Mouse (Mus musculus) brown adipose tissue, adult 24 weeks (tissue): ENCODE data around the gene Ppard. TPM values are rescaled to one million over a fixed set of nuclear protein-coding genes. Genes with fewer than 3 reads are reported as not detected.
"Not testable (repeated sequence)": the region's sequence is repeated elsewhere in the genome, so short reads cannot be mapped to it uniquely, and the experiment has no call there.

Experiments
- H3K27ac ChIP-seq: fragments of 200-500 bp; replicated peaks from 2 replicates; pipeline ENCODE4 v1.5.1; 2012; ENCODE audit warnings: low read depth, mild to moderate bottlenecking, low read length
- H3K4me1 ChIP-seq: fragments of 200-500 bp; 2 replicates; pipeline ENCODE4 v1.6.1; 2012; ENCODE audit warnings: low read length, mixed read lengths; ENCODE audit not compliant: control insufficient read depth, insufficient read depth, insufficient read length
- H3K4me3 ChIP-seq: fragments of 200-500 bp; 2 replicates; pipeline ENCODE4 v1.5.1; 2012; ENCODE audit warnings: low read depth, mild to moderate bottlenecking, low read length, moderate library complexity; ENCODE audit not compliant: insufficient read depth
- polyA plus RNA-seq: library from polyadenylated mRNA; stranded (reverse); fragments of >200 nt; gene quantifications from 2 replicates; pipeline ENCODE4 v1.2.4, GENCODE M21; 2012; ENCODE audit not compliant: missing spikeins, insufficient read depth, insufficient read length

The Ppard gene
- polyA plus RNA-seq, 1 experiment, result 15.2 TPM

GRCm38 (mm10) chr17:28212391-28212790, 20.1 kb upstream of the Ppard start:
- Histone ChIP-seq H3K4me3 (no peak overlapping the region), H3K27ac (no peak overlapping the region), H3K4me1 (no peaks in the 10 kb centered on the region)

- H3K27ac ChIP-seq, result no peak overlapping the region
- no peak overlapping the region for H3K4me3 ChIP-seq
- H3K4me1 ChIP-seq, result peaks cover 1% of the 10 kb centered on the region; the same call in 1 of the 2 replicates
Observed at GRCm38 (mm10) chr17:28213236-28213635, 19.3 kb upstream of the Ppard start.

- no peak overlapping the region for H3K4me3 ChIP-seq
- H3K4me1 ChIP-seq, result peaks cover 4% of the 10 kb centered on the region; the same call in 1 of the 2 replicates
- no peak overlapping the region for H3K27ac ChIP-seq
Observed at GRCm38 (mm10) chr17:28216791-28217190, 15.7 kb upstream of the Ppard start.

- 0 out of 2 replicates have a peak overlapping the region, but pooled peaks have one; percentile 6 for H3K4me3 ChIP-seq
- peak overlapping the region; percentile 61 for H3K27ac ChIP-seq
- peaks cover 4% of the 10 kb centered on the region; the same call in 1 of the 2 replicates for H3K4me1 ChIP-seq
Observed at GRCm38 (mm10) chr17:28217721-28218649, 14.5 kb upstream of the Ppard start.

- not testable (repeated sequence) for H3K27ac ChIP-seq, H3K4me1 ChIP-seq, H3K4me3 ChIP-seq
Observed at GRCm38 (mm10) chr17:28222463-28222862, 10.0 kb upstream of the Ppard start.

DNA sequence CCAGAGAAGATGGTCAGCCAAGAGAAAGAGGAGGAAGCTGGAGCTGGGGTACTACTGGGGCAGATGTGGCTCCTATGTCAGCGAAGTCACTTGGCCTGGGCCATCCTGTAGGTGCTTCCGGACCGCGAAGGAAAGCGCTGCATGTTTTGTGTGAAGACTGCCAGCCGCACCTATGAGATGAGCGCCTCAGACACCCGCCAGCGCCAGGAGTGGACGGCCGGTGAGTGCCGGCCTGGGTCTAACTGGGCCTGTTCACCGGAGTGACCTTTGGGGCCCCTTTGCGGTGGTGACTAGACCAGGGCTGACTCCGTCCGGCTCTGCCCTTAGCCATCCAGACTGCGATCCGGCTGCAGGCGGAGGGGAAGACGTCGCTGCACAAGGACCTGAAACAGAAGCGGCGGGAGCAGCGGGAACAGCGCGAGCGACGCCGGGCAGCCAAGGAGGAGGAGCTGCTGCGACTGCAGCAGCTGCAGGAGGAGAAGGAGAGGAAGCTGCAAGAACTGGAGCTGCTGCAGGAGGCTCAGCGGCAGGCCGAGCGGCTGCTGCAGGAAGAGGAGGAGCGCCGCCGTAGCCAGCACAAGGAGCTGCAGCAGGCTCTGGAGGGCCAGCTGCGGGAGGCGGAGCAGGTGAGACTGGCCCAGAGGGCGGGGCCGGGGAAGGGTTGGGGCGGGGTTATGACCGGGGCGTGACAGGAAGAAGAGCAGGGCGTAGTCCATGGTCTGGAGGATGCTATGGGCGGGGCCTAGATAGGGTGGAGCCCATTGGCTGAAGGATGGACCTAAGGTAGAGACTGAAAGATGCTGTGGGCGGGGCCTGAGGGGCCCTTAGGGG, 8.7 kb upstream of the Ppard start:
- H3K4me3 ChIP-seq, result peak overlapping the region; percentile 59
- no peak overlapping the region for H3K27ac ChIP-seq
- H3K4me1 ChIP-seq, result 0 out of 2 replicates have a peak, but pooled peaks cover 2% of the 10 kb centered on the region

- Histone ChIP-seq H3K27ac (no peak overlapping the region), H3K4me3 (no peak overlapping the region), H3K4me1 (0 out of 2 replicates have a peak, but pooled peaks cover 2% of the 10 kb centered on the region)
Observed at GRCm38 (mm10) chr17:28224615-28225014, 7.9 kb upstream of the Ppard start.

GRCm38 (mm10) chr17:28226014-28226413, 6.5 kb upstream of the Ppard start:
- Histone ChIP-seq H3K27ac (no peak overlapping the region), H3K4me3 (no peak overlapping the region), H3K4me1 (0 out of 2 replicates have a peak, but pooled peaks cover 2% of the 10 kb centered on the region)

DNA sequence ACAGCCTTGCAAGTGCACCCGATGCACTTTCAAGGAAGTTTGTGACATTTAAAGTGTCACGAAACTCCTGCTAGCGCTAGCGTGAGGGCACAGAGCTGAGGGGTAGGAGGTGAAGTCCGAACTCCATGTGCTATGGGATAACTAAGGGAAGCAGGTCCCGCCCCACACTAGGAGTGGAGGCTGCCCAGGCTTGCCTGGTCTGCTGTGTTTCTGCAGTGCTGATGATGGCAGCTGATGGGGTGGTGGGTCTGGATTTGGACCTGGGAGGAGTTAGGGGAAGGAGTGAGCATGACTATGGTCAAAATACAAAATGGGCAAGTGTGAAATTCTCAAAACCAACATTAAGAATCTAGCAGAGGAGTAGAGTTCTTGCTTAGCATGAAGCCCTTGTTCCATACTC, 2.0 kb upstream of the Ppard start:
- Histone ChIP-seq H3K4me1 (peaks cover 13% of the 10 kb centered on the region), H3K27ac (no peak overlapping the region), H3K4me3 (no peak overlapping the region)

- H3K4me3 ChIP-seq, result no peak overlapping the region
- H3K27ac ChIP-seq, result no peak overlapping the region
- peaks cover 19% of the 10 kb centered on the region for H3K4me1 ChIP-seq
Observed at GRCm38 (mm10) chr17:28231026-28231736, 1.3 kb upstream of the Ppard start.

- Histone ChIP-seq H3K27ac (peak overlapping the region; percentile 55), H3K4me1 (peaks cover 28% of the 10 kb centered on the region), H3K4me3 (peak overlapping the region; percentile 95)
Observed at GRCm38 (mm10) chr17:28233091-28233731, 711 bp downstream of the Ppard start.

DNA sequence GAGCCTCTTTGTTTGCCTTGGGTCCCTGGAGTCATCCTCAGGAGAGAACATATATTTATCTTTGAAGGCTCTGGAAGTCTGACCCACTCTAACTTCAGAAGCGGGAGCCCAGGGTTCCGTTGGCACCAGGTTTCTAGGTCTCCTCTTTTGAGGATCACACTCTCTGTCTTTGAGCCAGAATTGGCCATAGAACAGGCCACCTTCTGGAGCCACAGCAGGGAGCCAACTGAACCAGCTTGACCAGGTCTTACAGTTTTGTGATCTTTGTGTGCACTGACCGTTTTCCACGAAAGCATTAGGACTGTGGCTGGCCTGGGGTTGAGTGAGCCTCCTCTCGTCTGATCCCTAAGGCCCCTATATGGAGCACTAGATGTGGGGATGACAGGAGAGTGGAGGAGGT, 2.1 kb downstream of the Ppard start:
- Histone ChIP-seq H3K27ac (no peak overlapping the region), H3K4me1 (peaks cover 28% of the 10 kb centered on the region), H3K4me3 (no peak overlapping the region)

DNA sequence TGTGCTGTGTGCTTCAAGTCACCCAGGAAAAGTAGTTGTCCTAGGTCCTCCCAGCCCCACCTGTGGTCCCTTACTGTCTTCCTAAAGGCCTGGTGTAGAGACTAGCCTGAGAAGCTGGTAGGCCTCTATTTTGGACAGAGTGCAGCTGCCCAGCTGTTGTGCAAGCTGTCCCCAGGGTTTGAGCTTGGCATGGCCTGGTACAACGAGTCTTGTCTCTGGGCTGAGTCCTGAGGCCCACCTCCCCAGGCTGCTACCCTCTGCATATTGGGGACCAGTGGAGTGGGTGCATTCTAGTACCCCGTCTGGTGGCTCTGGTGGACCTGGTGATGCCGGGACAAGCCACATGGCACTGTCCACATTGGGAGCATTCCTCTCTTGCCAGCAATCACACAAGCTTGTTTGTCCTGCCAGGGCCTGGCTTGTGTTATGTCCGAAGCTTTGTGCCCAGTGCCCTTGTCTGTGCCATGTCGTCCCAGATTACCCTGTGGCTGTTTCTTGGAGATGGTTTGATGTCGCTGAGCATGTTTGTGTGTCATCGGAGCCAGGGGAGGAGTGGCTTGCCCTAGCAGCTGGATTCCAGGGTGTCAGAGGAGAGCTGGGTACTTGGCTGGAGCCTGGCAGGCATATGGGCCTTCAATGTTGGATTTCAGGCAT, 3.6 kb downstream of the Ppard start:
- Histone ChIP-seq H3K4me3 (no peak overlapping the region), H3K27ac (peak overlapping the region; percentile 63), H3K4me1 (peaks cover 28% of the 10 kb centered on the region)

- Histone ChIP-seq H3K4me1 (peaks cover 28% of the 10 kb centered on the region), H3K27ac (peak overlapping the region; percentile 26), H3K4me3 (no peak overlapping the region)
Observed at GRCm38 (mm10) chr17:28236636-28237015, 4.1 kb downstream of the Ppard start.
